Mouse (Mus musculus) gastrocnemius, adult 8-10 months (tissue): ENCODE results near the gene Mindy2. TPM values are rescaled to one million over a fixed set of nuclear protein-coding genes. Genes with fewer than 3 reads are reported as not detected.

Source experiments
- DNase-seq, 2 experiments: peaks; one replicate each; pipeline ENCODE4 v3.0.0; 2022; ENCODE audit warnings: low spot score in 2 of 2
- total RNA-seq, 4 experiments: library from RNA; stranded (reverse); gene quantifications; 2 replicates each; pipeline ENCODE4 v1.2.4; 2022

Mindy2 gene
- total RNA-seq, 4 experiments from 2014 or later, result 13.2 to 17.6 (median 13.6) TPM

GRCm38 (mm10) chr9:70668048-70668447 lies 11.1 kb upstream of the Mindy2 start:
- no peak for DNase-seq

DNA sequence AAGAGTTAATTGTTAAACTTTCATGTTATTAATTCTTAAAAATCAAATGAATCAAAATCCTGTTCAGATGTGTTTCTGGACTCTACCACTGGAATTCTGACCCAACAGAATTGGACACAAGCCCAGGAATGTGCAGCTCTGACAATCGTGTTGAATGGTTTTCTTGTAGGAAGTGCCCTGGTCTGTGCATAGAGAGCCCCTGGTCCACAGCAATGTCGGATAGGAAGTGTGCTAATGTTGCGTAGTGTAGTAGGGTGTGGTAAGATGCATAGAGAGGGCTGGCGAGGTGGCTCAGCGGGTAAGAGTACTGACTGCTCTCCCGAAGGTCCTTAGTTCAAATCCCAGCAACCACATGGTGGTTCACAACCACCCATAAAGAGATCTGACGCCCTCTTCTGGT lies 9.8 kb upstream of the Mindy2 start:
- no peak for DNase-seq

DNA sequence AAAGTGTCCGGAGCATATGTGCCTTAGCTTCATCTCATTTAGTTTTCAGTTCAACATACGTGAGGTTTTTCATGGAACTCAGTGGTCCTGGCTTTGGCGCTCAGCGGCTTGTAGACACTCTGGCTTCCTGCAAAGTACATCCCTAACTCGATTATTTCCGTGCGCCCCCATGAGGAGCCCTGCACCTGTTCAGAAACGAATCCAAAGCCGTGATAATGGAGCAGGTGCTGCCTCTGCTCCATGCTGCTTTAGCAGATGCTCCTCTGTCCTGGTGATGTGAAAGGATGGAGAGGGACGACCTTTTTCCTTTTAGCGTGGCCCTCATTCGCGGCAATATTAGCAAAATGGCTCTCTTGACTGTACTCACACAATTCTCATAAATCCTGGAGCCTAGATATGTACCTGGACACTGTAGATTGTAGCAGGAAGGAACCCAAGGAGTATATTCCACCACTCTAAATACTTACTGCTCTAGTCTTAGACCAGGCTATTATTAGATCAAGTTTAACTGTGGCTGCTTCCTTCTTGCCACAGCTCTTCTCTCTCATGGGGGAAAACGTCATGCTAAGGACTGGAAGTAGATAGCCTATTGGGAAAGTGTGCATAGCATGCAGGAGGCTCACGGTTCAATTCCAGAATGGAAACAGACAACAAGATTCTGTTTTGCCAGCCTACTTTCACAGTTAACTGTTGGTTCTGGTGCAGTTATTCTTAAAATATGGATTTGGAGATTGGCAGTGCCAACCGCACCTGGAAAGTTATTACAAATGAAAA lies 8.6 kb upstream of the Mindy2 start:
- DNase-seq, result no peak

GRCm38 (mm10) chr9:70664847-70665246 lies 7.9 kb upstream of the Mindy2 start:
- DNase-seq, result no peak

GRCm38 (mm10) chr9:70658266-70658665 lies 1.3 kb upstream of the Mindy2 start:
- no peak for DNase-seq

DNA sequence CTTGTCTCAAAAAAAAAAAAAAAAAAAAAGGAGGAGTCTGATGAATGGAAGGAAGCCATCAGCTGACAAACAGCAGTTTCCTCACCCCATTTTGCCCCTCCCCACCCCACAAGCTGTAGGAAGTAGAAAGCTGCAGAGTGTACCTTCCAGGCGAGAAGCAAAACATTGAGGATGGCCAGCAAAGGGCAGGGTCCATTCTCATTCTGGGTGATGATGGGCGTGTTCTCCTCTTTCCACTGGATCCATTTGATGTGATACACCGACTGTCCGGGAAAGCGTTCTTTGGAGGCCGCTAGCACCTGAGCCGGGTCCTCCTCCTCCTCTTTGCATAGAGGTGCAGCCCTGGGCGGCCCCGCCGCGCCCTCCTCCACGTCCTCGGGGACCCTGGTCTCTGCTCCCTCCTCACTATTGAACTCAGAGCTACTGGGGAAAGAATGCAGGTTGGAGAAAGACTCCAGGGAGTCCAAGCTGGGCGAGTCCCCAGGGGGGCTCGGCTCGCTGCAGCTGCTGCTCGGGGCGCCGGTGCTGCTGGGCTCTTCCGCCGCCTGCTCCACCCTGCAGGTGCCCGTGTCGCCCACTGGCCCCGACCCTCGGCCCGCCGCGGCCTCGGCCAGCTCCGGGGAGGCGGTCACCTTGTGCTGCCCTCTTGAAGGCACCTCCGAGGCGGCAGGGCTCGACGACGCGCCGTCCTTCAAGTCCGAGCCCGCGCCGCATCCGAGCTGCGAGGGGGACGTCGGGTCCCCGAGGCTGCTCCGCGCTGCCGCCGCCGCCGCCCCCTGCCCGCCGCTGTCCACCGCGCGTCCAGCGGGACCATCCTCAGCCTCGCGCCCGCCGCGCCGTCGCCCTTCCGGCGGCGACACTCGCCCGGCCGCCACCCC lies 605 bp downstream of the Mindy2 start, which contains the start of gene Gm10642:
Gm10642 (plus strand) TSS at position 122 of the 878 bp plus-strand sequence.
- peak; percentile 15 to 22 for DNase-seq

DNA sequence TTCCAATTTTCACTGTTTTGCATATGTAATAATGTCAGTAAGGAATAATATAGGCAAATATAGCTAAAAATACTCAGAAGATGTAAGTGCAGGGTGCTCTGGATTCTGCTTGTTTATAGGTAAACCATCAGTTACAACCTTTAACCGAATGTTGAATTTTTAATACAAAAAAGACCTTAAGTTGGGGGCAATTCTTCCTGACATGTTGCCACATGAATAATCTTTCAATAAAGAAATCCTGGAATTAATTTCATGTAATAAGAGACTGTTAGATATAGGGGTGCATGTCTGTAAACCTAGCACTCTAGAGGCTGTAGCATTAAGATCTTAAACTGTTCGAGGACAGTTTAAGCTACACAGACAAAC lies 1.2 kb downstream of the Mindy2 start:
- DNase-seq, result no peak

GRCm38 (mm10) chr9:70654496-70654895 lies 2.5 kb downstream of the Mindy2 start:
- DNase-seq, result no peak

- DNase-seq, result no peak
Observed at GRCm38 (mm10) chr9:70653875-70654274, 3.1 kb downstream of the Mindy2 start.

DNA sequence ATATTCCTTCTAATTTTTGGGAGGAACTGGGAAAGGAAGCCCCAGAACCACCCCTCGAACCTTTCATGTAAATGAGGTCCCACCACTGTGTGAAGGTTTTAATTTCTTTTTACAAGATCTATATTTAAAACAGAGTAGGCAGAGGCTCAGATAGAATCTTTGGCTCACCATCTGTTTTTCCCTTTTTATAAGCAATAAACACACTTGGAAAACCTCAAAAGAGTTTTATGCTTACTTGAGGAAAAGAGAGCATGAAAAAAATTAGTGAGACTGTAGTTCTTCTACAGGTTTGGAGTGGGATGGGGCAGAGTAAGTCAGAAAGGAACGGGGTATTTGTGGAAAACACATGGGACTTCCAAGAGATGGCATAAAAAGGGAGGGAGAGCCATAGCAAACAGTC lies 4.8 kb downstream of the Mindy2 start:
- DNase-seq, result no peak

DNA sequence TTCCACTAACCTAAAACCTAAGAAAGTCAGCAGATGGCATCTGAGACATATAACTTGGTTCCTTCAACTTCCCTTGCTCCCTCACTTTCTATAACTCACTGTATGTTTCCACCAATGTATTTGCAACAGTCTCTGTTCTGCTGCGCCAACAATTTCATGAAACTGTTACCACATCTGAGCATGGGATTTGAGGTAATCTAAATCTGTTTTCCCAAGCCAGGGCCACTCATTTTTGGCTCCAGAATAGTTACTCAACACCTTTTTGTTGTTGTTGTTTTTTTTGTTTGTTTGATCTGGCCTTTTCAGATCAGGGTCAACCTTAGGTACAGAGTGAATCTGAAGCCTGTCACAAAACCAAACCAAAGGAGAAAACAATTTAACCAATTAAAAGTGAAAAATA lies 6.0 kb downstream of the Mindy2 start:
- DNase-seq, result no peak

- DNase-seq, result no peak
Observed at GRCm38 (mm10) chr9:70650260-70650659, 6.7 kb downstream of the Mindy2 start.

- no peak for DNase-seq
Observed at GRCm38 (mm10) chr9:70636748-70637147, 20.2 kb downstream of the Mindy2 start.

- no peak for DNase-seq
Observed at GRCm38 (mm10) chr9:70631665-70632064, 25.3 kb downstream of the Mindy2 start.

- peak; percentile 4 to 13 for DNase-seq
Observed at GRCm38 (mm10) chr9:70629711-70630110, 27.3 kb downstream of the Mindy2 start.

DNA sequence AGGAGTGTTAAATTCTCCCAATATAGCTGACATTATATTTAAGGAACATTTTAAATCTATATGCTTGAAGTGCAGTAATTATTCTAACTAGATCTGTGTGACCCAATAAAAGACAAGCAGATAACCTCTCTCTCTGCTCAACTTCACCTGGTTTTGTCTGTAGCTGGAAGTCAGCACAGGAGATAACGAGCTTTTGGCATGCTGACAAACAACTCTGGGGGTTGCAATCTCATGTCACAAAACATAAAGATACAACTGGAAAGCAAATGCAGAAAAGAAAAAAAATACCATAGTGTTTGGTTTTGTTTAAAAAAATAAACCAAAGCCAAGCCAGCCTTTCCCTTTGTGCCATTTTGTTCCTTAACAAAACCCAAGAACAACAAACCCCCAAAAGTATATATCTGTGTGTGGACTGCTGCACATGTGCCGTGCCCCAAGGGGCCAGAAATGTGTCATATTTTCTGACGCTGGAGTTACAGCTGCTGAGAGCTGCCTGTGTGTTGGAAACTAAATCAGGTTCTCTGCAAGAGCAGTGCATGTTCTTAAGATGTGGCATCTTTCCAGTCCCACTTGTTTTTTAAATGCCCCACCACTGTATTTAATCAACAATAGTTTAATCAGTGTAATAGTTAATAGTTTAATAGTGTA lies 45.8 kb downstream of the Mindy2 start:
- no peak for DNase-seq

DNA sequence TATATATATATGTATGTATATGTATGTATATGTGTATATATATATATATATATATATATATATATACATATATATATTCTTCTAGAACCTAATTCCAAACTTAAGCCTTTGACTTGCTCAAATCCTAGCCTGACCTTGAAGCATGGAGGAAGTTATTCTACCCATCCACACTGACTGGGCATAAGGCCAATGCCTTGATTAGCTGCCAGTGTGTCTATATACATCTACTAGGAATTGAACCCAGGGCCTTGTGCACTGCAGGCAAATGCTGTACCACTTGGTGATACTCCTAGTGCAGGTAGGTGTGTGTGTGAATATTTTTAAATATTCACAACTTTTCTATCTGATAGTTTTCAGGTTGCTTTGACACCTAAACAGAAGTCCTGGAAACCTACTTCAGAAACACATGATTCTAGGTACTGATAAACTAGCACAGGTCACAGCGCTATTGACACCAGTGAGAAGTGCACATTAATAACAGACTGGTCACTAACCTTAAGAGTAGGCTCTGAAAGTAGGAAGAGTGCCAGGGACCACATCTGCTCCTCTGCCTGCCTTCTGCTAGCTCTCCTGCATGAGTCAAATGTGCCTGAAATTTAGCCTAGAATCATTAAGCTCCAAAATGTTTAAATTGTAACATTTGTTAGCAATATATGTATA lies 54.7 kb downstream of the Mindy2 start:
- no peak for DNase-seq

DNA sequence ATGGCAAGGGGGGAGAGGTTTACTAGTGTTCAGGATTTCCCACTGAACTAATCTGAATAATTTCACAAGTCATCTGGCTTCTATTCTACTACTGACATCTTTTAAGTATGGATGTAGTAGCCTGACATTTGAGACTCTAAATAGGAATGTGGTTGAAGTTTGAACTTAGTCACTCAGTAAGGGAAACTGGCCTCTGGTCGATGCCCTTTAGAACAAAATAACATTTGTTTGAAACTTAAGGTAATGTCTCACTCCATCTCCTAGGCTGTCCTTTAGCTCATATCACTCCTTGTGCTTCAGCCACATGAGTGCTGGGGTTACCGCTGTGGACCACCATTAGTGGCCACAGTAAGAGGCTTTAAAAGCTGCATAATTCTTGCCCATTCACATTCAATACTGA lies 58.7 kb downstream of the Mindy2 start:
- no peak for DNase-seq

GRCm38 (mm10) chr9:70591486-70591885 lies 65.5 kb downstream of the Mindy2 start:
- no peak for DNase-seq

DNA sequence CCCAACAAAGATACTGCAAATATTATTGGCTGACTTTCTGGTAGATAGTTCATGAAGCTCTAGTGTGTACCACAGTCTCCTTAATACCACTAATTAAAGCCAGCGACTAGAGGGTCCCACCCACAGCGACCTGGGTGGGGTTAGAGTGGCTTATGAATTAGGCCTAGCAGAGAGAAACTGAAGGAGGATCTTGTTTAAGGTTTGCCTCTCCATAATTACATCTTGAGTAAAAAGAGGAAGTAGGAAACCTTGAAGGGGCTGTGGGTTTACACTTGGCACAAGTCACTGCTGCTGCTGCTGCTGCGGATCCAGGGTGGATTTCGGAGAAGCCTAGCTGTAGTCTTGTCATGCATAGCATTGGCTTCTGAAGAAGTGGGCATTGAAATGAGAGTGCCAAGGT lies 66.2 kb downstream of the Mindy2 start:
- DNase-seq, result no peak

DNA sequence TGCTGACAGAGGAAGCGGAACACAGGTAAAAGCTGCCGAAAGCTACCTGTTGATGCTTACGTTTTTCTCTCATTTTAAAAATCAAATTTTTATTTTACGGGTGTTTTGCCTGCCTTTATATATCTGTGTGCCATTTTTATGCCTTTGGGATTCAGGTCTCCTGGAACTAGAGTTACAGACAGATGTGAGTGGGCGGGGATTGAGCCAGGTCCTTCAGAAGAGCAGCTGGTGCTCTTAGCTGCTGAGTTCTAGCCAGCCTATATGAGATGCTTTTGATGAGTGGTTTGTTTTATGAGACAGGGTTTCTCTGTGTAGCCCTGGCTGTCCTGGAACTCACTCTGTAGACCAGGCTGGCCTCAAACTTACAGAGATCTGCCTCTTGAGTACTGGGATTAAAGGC lies 69.8 kb downstream of the Mindy2 start:
- DNase-seq, result no peak

DNA sequence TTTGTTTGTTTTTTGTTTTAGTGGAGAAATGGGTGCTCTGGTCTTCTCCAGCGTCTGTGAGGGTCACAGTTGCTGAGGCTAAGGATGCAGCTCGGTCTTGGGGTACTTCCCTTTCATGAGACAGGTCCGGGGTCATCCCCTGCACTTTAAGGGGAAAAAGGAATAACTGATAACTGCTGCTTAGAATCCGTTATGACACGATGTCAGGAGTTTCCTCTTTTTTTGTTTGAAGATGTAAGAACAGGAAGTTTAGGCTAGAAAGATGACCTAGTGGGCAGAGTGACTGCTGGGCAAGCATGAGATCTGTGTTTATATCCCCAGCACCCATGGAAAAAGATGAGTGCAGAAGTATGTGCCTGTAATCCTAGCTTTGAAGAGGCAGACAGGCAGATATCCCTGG lies 71.8 kb downstream of the Mindy2 start:
- no peak for DNase-seq
